Mouse (Mus musculus) heart, adult 2 months (tissue): ENCODE data around the gene Fam98b. TPM values are rescaled to one million over a fixed set of nuclear protein-coding genes. Genes with fewer than 3 reads are reported as not detected.

Source experiments
- DNase-seq, 2 experiments: peaks; one replicate each; pipeline ENCODE4 v3.0.0; 2021
- H3K27ac ChIP-seq: fragments of 200-600 bp; 2 replicates; pipeline ENCODE4 v1.8.1; 2022
- H3K27me3 ChIP-seq: fragments of 200-500 bp; 2 replicates; pipeline ENCODE4 v1.6.1; 2012; ENCODE audit warnings: mild to moderate bottlenecking, low read length, inconsistent platforms, mixed read lengths; ENCODE audit not compliant: control insufficient read depth, insufficient read depth
- H3K36me3 ChIP-seq: fragments of 200-500 bp; 2 replicates; pipeline ENCODE4 v1.6.1; 2012; ENCODE audit warnings: low read length, inconsistent platforms; ENCODE audit not compliant: control insufficient read depth, insufficient read depth
- H3K4me1 ChIP-seq: fragments of 200-500 bp; 2 replicates; pipeline ENCODE4 v1.6.1; 2011; ENCODE audit warnings: low read length; ENCODE audit not compliant: control insufficient read depth, insufficient read depth
- H3K4me3 ChIP-seq: fragments of 200-600 bp; 2 replicates; pipeline ENCODE4 v1.8.1; 2022
- H3K79me2 ChIP-seq: fragments of 200-500 bp; replicated peaks from 2 replicates; pipeline ENCODE4 v1.6.1; 2012; ENCODE audit warnings: mild to moderate bottlenecking, inconsistent platforms, low read length, moderate library complexity, mixed read lengths; ENCODE audit not compliant: control insufficient read depth, insufficient read depth
- H3K9ac ChIP-seq: fragments of 200-500 bp; 2 replicates; pipeline ENCODE4 v1.6.1; 2012; ENCODE audit warnings: low read depth, mild to moderate bottlenecking, control low read depth, inconsistent platforms, low read length, mixed read lengths
- CTCF ChIP-seq: fragments of 200-600 bp; IDR thresholded peaks from 2 replicates; pipeline ENCODE4 v1.8.1; 2022; ENCODE audit warnings: antibody characterized with exemption, mild to moderate bottlenecking, moderate library complexity
- EP300 ChIP-seq: fragments of 200-500 bp; IDR thresholded peaks from 2 replicates; pipeline ENCODE4 v1.6.1; 2011; ENCODE audit warnings: low read depth, low read length, control low read depth; ENCODE audit not compliant: insufficient read depth
- POLR2A ChIP-seq: fragments of 200-500 bp; IDR thresholded peaks from 2 replicates; pipeline ENCODE4 v1.6.1; 2011; ENCODE audit warnings: mild to moderate bottlenecking, low read depth, low read length, control low read depth; ENCODE audit not compliant: insufficient read depth
- WGBS: fragments of 180-500 bp; shearing (Covaris S2); methylation state at CpG from one replicate; pipeline ENCODE4 v1.1.7; 2018; 5-methylcytosine and 5-hydroxymethylcytosine counted together
- intact Hi-C: fragments of 180-260 bp; cut with DNase I; formaldehyde crosslinking; loops from one replicate; pipeline ENCODE4 v1.15.1; 2025
- polyA plus RNA-seq: library from polyadenylated mRNA; depleted of rRNA; stranded (reverse); fragments of >200 nt; gene quantifications from 2 replicates; pipeline ENCODE4 v1.2.3, GENCODE M21; 2012; rRNA removed
- total RNA-seq, 2 experiments: library from RNA; stranded (reverse); gene quantifications; 2 replicates each; pipeline ENCODE4 v1.2.3; 2021

Fam98b gene
- total and polyA plus RNA-seq, 3 experiments, result 7.5 to 22.2 (median 21.5) TPM

GRCm38 (mm10) chr2:117318991-117319390, 69.5 kb downstream of the Fam98b start:
- Histone ChIP-seq H3K27me3 (no peaks in the 10 kb centered on the region), H3K4me3 (no peak overlapping the region), H3K27ac (no peak overlapping the region), H3K9ac (no peak overlapping the region), H3K4me1 (no peaks in the 10 kb centered on the region), H3K36me3 (no peaks in the 10 kb centered on the region), H3K79me2 (no peaks in the 10 kb centered on the region)
- WGBS, result 69% methylated on average over 3 of the region's 3 CpGs
- no peak for DNase-seq
- TF ChIP-seq POLR2A (no peak), CTCF (no peak), EP300 (no peak)
- intact Hi-C loops, result no loop called here

Other genes with a start within 250 kb of the Fam98b start
- gene Spred1, start 128.4 kb upstream of the Fam98b start, total RNA-seq, result 10 to 100 TPM; 14.0 to 15.6 TPM
- 3.7 and 7.5 TPM in 2 replicates for gene Spred1, start 128.4 kb upstream of the Fam98b start, polyA plus RNA-seq
- under 1 TPM; 0.34 to 0.43 TPM for gene Rasgrp1, start 93.3 kb downstream of the Fam98b start, total RNA-seq
- 0.62 and 0.67 TPM in 2 replicates for gene Rasgrp1, start 93.3 kb downstream of the Fam98b start, polyA plus RNA-seq